Mouse (Mus musculus) heart, postnatal 36 days (tissue): Measurements from ENCODE around the gene Fbxo40. TPM values are rescaled to one million over a fixed set of nuclear protein-coding genes. Genes with fewer than 3 reads are reported as not detected.

Experiments used
- DNase-seq, 2 experiments: peaks; one replicate each; pipeline ENCODE4 v3.0.0; 2021 to 2022
- intact Hi-C: fragments of 180-260 bp; cut with DNase I; formaldehyde crosslinking; loops from one replicate; pipeline ENCODE4 v1.15.1; 2025
- total RNA-seq, 2 experiments: library from RNA; stranded (reverse); gene quantifications; 2 replicates each; pipeline ENCODE4 v1.2.3; 2021

Fbxo40 gene
- total RNA-seq, result 100 to 1,000 TPM; 159 to 206 TPM

DNA sequence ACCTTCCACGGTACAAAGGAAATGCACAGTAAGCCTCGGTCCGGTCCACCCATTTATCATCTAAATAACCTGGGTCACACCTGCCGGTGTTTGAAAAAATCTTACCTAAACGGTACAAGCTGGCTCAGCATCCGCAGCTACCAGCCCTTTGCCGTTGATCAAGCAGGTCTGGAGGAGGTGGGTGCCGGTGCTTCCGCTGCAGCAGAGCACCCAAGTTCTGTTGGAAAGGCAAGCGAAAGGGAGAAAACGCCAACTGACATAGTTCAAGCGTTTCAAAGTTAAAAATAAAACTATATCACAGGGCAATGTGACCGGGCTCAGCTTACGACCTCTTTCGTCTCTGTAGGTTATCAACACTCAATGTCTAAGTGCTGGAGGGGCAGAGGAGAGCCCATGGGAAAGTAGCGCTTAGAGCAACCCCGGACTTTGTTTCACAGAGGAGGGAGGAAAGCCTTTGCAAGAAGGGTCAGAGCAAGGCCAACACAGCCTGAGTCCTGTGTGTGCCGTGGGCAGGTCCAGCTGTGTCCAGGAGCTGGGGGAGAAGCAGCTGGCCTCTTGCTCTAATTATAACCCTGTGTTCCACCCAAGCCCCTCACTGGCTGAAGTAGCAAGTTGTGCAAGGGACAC is at the start of gene Fbxo40:
Gene Fbxo40 (minus strand): TSS at position 469 of the 627 bp plus-strand sequence.
- intact Hi-C loops, result loop anchor here (1.0 kb wide), 1 partner anchor 48 kb away; no protein-coding TSS in a partner anchor
- DNase-seq, result peak in 1 of 2 experiments; percentile 49

DNA sequence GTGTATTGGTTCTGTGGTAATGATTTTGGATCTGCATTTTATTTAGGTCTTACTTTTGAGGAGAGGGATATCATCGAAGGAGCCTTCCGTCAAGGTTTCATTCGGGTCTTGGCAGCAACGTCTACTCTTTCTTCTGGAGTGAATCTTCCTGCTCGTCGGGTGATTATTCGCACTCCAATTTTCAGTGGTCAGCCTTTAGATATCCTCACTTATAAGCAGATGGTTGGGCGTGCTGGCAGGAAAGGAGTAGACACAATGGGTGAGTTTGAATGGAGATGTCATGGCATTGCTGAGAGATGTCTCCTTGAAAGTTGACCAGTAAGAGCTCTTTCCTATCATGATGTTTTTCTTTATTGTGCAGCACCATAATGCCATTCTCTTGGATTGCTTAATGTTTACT is 44.5 kb upstream of the Fbxo40 start:
- intact Hi-C loops, result no loop called here
- no peak for DNase-seq

DNA sequence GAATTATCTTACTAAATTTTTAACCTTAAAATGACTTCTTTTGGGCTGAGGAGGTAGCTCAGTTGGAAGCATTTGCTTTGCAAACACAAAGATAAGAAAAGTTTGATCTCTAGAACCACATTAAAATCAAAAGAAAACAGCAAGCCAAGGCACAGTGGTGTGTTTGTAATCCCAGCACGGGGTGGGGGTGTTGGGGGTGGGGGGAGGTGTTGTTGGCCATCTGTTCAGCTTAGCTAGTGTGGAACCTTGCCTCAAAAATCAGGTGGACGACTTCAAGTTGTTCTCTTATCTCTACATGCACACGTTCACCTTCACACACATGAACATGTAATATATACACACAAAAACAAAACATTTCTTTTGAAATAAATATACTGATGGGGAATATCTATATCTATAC is 41.7 kb upstream of the Fbxo40 start:
- DNase-seq, result no peak
- intact Hi-C loops, result no loop called here

DNA sequence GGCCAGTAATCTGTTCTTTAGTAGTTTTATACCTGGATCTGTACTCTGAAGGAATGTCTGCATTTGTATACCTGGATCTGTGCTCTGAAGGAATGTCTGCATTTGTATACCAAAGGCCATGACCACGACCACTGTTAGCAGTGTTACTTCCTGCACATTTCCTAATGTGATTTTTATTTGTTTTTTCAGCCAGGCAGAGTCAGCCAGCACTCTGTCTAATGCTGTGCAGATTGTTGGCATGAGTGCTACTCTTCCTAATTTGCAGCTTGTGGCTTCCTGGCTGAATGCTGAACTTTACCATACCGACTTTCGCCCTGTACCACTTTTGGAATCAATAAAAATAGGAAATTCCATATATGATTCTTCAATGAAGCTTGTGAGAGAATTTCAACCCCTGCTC is 37.3 kb upstream of the Fbxo40 start:
- DNase-seq, result no peak
- intact Hi-C loops, result no loop called here

DNA sequence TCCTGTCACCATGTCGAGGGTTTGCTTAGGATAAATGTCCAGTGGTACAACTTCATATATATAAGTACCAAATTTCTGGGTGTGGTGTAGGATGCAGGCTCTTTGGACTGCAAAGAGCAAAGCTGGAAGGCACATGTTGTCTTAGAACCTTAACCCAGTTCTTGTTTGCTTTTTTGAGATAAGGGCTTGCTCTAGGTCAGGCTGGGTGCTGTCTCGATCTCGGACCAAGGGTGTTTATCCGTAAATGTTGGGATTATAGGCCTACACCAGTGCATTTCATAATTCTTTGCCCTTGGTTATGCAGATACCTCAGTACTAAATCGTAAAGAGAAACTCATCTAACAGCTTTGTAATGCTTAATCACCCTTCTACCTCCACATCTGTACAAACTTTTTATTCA is 22.1 kb upstream of the Fbxo40 start:
- DNase-seq, result no peak
- intact Hi-C loops, result loop anchor here (5.0 kb wide), 2 partner anchors 180 to 195 kb away; no protein-coding TSS in a partner anchor

DNA sequence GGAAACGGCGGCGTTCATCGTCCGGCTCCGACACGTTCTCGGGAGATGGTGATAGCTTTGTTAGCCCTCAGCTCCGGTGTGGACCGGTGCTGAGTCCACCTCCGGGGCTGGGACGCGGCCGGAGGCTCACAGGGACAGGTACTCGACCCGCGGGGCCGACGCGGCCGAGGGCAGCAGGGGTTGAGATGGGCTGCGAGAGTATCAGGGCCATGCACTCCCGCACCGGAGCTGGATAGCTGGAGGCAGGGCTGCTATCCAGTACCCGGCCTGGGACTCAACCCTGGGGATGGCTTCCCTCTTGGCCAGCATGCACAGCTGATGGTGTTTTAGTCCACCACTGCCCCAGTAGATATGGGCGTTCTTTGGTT is 21.6 kb upstream of the Fbxo40 start:
- intact Hi-C loops, result loop anchor here (2.0 to 5.0 kb wide), 4 partner anchors 65 to 195 kb away; partner anchors contain the start of genes Eaf2 and Golgb1
- DNase-seq, result no peak

DNA sequence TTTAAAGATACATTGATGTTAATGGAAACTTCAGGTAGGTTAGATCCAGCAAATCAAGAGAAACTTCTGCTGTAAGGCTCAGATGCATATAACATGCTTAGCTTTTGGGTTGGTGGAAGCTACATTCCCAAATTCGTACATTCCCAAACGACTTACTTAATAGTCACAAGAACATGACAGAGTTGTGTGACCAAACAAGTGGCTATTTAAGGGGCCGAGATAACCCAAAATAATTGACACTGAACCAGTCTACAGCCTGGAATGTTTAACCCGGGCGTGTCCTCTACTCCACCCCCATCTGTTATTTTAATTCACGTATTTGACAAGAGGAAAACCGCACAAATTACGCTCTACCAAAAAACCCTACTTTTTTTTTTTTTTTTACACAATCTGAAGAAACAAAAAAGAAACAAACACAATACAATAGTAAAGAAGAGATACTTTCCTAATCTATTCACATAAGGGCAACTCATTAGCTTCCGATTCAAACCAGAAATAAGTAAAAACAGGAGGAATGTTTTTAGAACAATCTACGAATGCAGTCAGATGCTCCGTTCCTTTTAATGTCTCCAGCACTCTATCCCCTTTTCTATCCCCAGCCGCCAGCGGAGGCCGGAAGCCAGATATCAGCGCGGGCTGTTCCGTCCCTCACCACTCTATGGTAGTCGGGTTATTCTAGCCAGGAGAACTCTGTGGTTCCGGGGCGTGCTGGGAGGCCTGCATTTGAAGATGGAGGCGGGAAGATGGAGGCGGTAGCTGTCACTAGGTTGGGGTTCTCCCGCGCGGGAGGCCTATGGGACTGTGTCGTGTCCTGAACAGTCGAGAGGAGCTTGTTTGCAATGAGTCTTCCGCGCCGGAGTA is 21.0 kb upstream of the Fbxo40 start, which contains the start of gene Polq:
Gene Polq (plus strand): TSS at position 726 of the 861 bp plus-strand sequence.
- intact Hi-C loops, result loop anchor here (2.0 to 5.0 kb wide), 4 partner anchors 64 to 194 kb away; partner anchors contain the start of genes Eaf2 and Golgb1
- DNase-seq, result peak; percentile 91 to 94

DNA sequence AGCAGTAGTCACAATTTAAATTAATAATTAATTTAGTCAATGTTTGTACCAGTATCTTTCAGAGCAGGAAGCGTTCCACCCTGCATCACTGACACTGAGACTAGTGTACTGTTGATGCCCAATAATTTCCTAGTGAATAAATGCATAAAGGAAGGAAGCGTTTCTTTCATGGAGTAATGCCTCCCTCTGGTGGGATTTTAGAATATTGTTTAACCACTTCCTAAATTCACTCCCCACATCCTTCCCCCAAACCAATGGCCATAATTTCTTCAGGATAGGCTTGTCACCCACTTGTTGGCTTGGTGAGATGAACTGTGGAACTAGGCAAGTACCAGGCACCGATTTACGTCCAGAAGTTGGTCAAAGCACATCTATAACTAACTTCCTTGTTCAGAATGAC is 20.1 kb upstream of the Fbxo40 start:
- intact Hi-C loops, result loop anchor here (2.0 to 5.0 kb wide), 4 partner anchors 64 to 193 kb away; partner anchors contain the start of genes Eaf2 and Golgb1
- DNase-seq, result peak; percentile 34 to 59

DNA sequence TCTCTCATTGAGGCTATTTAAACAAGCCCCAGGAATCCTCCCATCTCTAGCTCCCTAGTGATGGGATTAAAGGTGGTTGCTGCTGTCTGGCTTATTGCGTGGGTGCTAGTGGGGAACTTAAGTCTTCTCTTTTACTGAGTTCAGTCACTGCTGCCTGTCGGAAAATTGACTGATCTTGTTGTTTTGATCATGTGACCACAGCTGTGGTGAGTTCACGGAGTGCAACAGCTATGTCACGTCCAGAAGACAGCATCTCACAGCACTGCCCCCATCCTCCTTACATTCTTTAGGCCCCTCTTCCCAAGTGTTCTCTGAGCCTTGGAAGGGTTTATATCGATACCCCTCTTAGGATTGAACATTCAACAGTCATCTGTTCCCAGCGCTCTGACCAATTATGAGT is 19.0 kb upstream of the Fbxo40 start:
- DNase-seq, result no peak
- intact Hi-C loops, result loop anchor here (2.0 to 10.0 kb wide), 2 partner anchors 284 to 536 kb away; no protein-coding TSS in a partner anchor

DNA sequence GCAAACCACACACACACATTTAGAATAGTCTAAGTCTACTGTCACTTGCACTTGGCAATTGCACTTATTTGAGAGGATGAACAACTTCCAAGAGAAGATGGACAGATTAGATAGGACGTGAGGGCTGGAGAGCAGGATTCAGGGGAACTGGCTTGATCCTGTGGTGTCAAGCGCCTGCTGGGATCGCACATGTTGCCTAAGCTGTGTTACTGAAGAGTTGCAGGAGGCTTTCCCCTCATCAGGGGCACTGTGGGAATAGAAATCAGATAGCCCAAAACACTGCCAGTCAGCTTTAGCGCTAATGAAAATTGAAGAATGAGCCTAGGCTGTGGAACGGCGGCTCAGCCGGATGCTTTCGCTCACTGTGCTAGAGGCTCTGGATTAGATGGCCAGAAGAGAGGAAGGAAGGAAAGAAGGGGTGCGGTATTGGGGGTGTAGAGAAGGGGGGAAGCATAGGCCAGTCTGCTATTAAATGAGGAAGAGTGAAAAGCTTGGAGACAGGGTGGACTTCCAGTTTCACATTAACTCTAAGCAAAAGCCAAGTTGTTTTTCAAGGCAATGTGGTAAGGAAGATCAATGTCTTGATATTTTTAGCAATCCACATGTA is 9.2 kb upstream of the Fbxo40 start:
- DNase-seq, result no peak
- intact Hi-C loops, result no loop called here

DNA sequence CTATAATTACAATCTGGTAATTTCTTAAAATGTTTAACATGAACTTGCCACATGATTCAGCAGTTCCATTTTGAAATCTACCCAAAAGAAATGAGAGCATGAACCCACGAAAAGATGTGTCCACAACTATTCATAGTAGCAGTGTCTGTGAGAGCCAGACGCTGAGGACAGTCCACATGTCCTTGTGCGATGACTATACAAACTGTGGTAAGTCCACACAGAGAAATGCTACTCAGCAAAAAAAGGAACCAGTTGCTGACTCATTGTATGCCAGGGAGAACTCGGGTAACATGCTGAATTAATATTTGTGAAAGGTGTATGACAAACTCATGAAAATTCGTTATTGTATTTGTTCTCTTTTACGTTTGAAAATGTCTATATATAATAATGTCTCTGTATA is 7.4 kb upstream of the Fbxo40 start:
- intact Hi-C loops, result no loop called here
- no peak for DNase-seq

DNA sequence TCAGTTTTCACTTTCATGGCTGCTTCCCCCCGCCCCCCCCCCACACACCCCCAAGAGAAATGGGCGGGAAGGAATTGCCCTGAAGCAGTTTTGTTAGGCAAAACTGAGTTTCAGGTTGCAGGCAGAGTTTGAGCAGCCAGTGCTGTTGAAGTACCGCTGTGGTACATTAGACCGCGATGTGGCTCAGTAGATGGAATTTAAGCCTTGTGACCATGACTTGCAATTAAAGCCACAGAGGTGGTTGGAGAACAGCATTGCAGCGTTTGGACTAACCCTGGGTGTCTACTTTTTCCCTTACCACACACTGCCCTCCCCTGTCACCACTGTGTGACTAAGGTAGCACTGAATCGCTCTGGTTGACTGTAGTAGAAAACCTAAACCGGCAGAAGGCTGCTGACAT is 774 bp downstream of the Fbxo40 start:
- intact Hi-C loops, result loop anchor here (1.0 kb wide), 1 partner anchor 47 kb away; no protein-coding TSS in a partner anchor
- DNase-seq, result peak in 1 of 2 experiments; percentile 42

DNA sequence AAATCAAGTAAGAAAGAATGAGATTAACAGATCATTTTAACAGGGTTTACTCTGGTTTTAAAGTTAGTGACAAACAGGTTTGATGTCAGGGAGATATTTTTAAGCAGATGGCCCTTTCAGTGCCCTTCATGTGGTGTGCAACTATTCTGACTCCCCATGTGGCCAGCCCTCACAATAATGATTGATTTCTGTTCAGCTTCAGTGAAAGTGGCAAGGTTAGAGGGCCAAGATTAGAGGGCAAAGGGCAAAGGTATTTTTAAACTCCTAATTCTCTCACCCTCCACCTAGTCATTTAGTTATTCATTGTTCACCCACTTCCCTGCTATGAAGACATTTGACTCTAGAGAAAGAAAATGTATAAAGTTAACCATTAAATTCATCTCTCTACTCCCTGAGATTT is 2.2 kb downstream of the Fbxo40 start:
- DNase-seq, result no peak
- intact Hi-C loops, result no loop called here

DNA sequence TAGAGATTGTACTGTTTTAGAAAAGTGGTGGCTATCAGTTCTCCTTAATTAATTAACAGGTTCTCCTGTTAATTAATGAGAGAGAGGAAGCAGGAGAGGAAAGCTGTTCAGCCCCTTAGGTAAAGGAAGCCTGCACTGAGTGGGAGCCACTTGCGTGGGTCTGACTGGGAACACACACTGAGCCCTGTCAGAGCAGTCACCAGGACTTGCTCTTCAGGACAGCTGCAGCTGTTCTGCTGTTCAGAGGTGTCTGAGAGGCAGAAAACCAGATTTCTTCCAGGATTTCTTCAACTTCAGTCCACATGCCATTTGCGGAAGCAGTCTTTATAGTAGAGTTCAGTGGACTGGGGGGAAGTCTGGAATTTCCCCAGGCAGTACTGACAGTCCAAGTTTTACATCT is 2.9 kb downstream of the Fbxo40 start:
- intact Hi-C loops, result no loop called here
- no peak for DNase-seq

DNA sequence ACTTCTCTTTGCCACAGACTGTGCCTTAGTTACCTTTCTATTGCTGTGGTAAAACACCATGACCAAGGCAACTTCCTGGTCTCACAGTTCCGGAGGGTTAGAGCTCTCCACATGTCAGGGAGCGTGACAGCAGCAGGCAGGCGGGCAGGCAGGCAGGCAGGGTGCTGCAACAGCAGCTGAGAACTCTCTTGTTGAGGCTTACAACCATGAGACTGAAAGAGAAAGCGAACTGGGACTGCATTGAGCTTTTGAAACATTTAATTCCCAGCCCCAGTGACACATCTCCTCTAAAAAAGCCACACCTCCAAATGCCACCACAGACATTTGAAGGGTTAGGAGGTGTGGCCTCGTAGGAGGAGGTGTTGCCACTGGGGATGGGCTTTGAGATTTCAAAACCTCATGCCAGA is 4.6 kb downstream of the Fbxo40 start:
- intact Hi-C loops, result no loop called here
- DNase-seq, result no peak

DNA sequence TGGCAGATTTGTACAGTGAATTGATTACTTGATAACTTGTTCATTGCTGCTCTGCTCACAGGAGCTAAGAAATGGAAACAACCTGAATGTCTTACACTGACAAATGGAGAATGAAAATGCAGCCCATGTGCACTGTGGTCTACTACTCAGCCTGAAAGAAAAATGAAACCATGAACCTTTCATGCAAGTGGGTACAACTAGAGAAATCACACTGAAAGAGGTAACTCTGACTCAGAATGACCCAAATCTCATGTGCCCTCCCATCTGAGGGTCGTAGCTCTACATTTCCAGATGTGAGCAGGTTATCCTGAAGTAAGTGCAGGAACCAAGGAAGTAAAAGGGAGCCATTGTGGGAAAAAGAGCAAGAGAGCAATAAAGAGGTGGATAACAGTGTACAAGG is 6.5 kb downstream of the Fbxo40 start:
- DNase-seq, result no peak
- intact Hi-C loops, result no loop called here

DNA sequence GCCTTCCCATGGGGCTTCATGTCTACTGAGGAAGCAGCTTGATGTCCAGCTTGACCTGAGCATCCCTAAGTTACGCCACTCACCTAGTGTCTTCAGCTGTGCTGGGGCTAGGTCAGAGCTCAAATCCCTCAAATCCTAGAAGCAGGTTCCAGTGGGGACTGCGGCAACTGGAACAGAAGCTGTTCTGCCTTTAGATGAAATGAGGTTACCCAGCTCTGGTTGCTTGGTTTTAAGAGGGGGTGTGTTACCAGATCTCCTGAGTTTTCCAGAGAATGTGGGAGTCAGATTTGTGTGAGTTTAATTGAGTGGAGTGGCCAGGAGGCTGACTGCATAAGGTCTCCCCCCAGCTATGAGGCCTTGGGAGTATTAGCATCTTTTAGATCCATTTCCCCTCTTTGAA is 11.1 kb downstream of the Fbxo40 start:
- intact Hi-C loops, result no loop called here
- no peak for DNase-seq

DNA sequence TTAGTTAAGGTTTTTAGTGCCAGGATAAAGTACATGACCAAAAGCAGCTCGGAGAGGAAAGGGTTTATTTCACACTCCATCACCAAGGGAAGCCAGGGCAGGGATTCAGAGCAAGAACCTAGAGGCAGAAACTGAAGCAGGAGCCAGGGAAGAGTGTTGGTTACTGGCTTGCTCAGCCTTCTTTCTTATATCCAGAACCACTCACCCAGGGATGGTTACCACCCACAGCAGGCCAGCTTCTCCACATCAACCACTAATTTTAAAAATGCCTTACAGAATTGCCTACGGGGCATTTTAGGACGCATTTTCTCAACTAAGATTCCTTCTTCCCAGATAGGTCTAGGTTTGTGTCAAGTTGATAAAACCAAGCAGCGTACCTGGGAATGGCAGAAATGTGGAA is 26.9 kb downstream of the Fbxo40 start:
- intact Hi-C loops, result no loop called here
- DNase-seq, result no peak

DNA sequence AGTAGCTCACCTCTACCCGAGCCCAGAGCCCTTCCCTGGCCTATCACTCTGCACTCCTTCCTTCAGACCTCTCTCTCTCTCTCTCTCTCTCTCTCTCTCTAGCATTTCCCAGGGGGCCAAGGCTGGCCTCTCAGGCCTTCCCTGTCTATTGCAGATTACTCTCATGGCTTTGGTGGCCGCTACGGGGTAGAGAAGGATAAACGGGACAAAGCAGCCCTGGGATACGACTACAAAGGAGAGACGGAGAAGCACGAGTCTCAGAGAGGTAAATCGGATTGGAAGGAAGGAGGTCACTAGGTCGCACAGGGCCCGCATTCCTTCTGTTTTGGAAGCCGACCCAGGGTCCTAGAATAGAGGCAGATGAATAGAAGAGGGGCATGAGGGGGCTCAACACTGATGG is 35.2 kb downstream of the Fbxo40 start:
- no peak for DNase-seq
- intact Hi-C loops, result no loop called here

DNA sequence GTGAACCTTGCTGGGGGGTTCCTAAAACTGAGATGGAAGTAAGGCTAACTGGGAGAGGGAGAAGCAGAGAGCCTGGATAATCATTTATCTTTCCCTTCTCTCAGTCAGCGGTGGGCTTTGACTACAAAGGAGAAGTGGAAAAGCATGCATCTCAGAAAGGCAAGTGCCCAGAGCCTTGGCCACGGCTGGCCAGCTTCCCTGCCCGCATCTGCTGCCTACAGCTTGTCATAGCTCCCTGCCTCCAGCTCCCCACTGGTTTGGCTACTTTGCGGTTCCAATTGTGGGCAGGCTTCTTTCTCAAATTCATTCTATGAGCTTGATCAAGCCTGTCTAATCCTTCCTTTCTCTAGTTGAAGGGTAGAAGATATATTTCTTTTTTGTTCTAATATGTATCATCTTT is 39.2 kb downstream of the Fbxo40 start:
- no peak for DNase-seq
- intact Hi-C loops, result no loop called here
